ENCODE assay signal across 16 mouse cellular contexts in the genomic region with DNA sequence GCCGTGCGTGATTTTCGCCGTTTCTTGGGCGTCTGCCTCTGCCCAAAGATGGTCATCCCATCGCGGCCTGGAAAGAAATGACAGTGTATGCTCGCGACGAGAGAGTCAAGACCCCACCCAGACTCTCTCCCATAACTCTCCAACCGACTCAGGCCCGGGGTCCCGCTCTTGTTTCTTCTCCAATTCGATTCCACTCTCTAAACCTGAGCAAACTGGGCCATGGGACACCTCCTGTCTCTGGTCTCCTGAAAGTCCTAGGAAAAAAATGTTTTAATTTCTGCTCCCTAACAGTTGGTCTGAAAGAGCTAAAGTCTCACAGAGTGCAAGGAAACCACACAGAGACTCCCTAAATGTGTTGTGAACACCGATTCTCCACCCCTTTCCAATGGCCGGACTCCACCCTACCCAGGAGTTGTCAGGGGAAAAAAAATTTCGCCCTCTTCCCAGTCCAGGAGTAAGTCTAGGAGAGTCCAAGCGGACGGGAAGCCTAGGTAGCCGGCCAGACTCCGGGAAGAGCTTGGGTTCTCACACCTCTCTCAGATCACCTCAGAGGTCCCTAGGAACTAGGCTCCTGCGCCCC. TPM values are rescaled to one million over a fixed set of nuclear protein-coding genes. Genes with fewer than 3 reads are reported as not detected.
A peak's percentile ranks its signal among the peaks of the same experiment; 100 is the strongest.
DNase-seq lines count a peak whose midpoint lies in the region; ATAC-seq lines count a peak whose summit lies in the region.
"Had no signal": no experiment of that assay in that cellular context is flagged by ENCODE, and none has a peak within 500 bp of the region (broad histone marks: within the 10 kb centered on the region; RNA-seq: fewer than 3 reads in every experiment).

No protein-coding gene starts in this region.

- no peak for ATAC-seq in intestine, embryonic 14.5 days (replicated peaks; ENCODE audit: low FRiP score, low TSS enrichment, low read depth)
- no peak for ATAC-seq in intestine, embryonic 15.5 days

- H3K36me3 ChIP-seq in intestine, embryonic 14.5 days (ENCODE audit: control insufficient read depth, insufficient read depth, low read length) = no peaks in the 10 kb centered on the region
- H3K36me3 ChIP-seq in intestine, embryonic 15.5 days = no peaks in the 10 kb centered on the region
- H3K36me3 ChIP-seq in embryonic facial prominence, embryonic 10.5 days (replicated peaks) = no peaks in the 10 kb centered on the region
- H3K36me3 ChIP-seq in limb, embryonic 10.5 days = no peaks in the 10 kb centered on the region
- H3K36me3 ChIP-seq: midbrain, embryonic 12.5 days had no signal

- under 1% methylated on average over 22 of the region's 22 CpGs for WGBS in intestine, embryonic 14.5 days
- 2% methylated on average over 22 of the region's 22 CpGs for WGBS in intestine, embryonic 15.5 days
- WGBS in embryonic facial prominence, embryonic 10.5 days = under 1% methylated on average over 22 of the region's 22 CpGs
- whole genome bisulfite sequencing in limb, embryonic 10.5 days = 2% methylated on average over 22 of the region's 22 CpGs

- H3K4me2 ChIP-seq in intestine, embryonic 14.5 days (ENCODE audit: low read length) = no peak overlapping the region
- H3K4me2 ChIP-seq in intestine, embryonic 15.5 days (replicated peaks) = no peak overlapping the region

- H3K9ac ChIP-seq in intestine, embryonic 14.5 days (ENCODE audit: low read length) = no peak overlapping the region
- H3K9ac ChIP-seq in intestine, embryonic 15.5 days = no peak overlapping the region
- H3K9ac ChIP-seq: midbrain, embryonic 12.5 days had no signal

- DNase-seq in intestine, embryonic 14.5 days (ENCODE audit: low spot score) = peak; percentile 76
- DNase-seq in ES-CJ7 (ENCODE audit: low read depth, low spot score) = peak; percentile 63
- DNase-seq in embryonic facial prominence, embryonic 10.5 days (ENCODE audit: low spot score) = no peak
- DNase-seq in limb, embryonic 10.5 days (ENCODE audit: low spot score) = no peak
- no peak for DNase-seq in B cell, adult 2 months
- no peak for DNase-seq in layer of hippocampus, adult 8-10 months (ENCODE audit: low spot score in 2 of 2)
- no peak for DNase-seq in cerebellum, adult 11 months
- DNase-seq: adrenal gland, adult 8-10 months; cerebellum, adult 11-12 months; layer of hippocampus, adult 9-11 months; lung, adult 18-20 months had no signal

- H3K9me3 ChIP-seq in intestine, embryonic 14.5 days (ENCODE audit: control insufficient read depth, low read length) = no peaks in the 10 kb centered on the region
- no peaks in the 10 kb centered on the region for H3K9me3 ChIP-seq in intestine, embryonic 15.5 days
- H3K9me3 ChIP-seq in embryonic facial prominence, embryonic 10.5 days = no peaks in the 10 kb centered on the region
- no peaks in the 10 kb centered on the region for H3K9me3 ChIP-seq in limb, embryonic 10.5 days (replicated peaks)
- H3K9me3 ChIP-seq: midbrain, embryonic 12.5 days had no signal

- H3K27me3 ChIP-seq in intestine, embryonic 14.5 days (replicated peaks; ENCODE audit: control insufficient read depth, insufficient read depth, low read length) = peaks cover 99% of the 10 kb centered on the region
- peaks cover 97% of the 10 kb centered on the region for H3K27me3 ChIP-seq in intestine, embryonic 15.5 days (replicated peaks)
- H3K27me3 ChIP-seq in embryonic facial prominence, embryonic 10.5 days (replicated peaks; ENCODE audit: low read depth, poor library complexity, severe bottlenecking) = peaks cover 100% of the 10 kb centered on the region
- H3K27me3 ChIP-seq in limb, embryonic 10.5 days (ENCODE audit: low read depth, poor library complexity, severe bottlenecking) = peaks cover 100% of the 10 kb centered on the region

- H3K4me1 ChIP-seq in intestine, embryonic 14.5 days (replicated peaks; ENCODE audit: control insufficient read depth, insufficient read depth, low read length) = peaks cover 14% of the 10 kb centered on the region
- H3K4me1 ChIP-seq in intestine, embryonic 15.5 days (replicated peaks) = peaks cover 34% of the 10 kb centered on the region
- H3K4me1 ChIP-seq in embryonic facial prominence, embryonic 10.5 days = peaks cover 50% of the 10 kb centered on the region
- H3K4me1 ChIP-seq in limb, embryonic 10.5 days = peaks cover 60% of the 10 kb centered on the region

- H3K4me3 ChIP-seq in intestine, embryonic 14.5 days (ENCODE audit: low read depth, low read length) = no peak overlapping the region
- no peak overlapping the region for H3K4me3 ChIP-seq in intestine, embryonic 15.5 days (replicated peaks)
- peak overlapping the region; percentile 48 for H3K4me3 ChIP-seq in embryonic facial prominence, embryonic 10.5 days
- H3K4me3 ChIP-seq in limb, embryonic 10.5 days = peak overlapping the region; percentile 49

- no peak overlapping the region for H3K27ac ChIP-seq in intestine, embryonic 14.5 days (ENCODE audit: low read depth)
- H3K27ac ChIP-seq in intestine, embryonic 15.5 days = no peak overlapping the region
- no peak overlapping the region for H3K27ac ChIP-seq in embryonic facial prominence, embryonic 10.5 days (replicated peaks)
- peak overlapping the region; percentile 82 for H3K27ac ChIP-seq in limb, embryonic 10.5 days
- H3K27ac ChIP-seq: midbrain, embryonic 12.5 days had no signal

RNA-seq across cellular contexts. Expression of gene Lbx1, which starts 1.3 kb away (rescaled TPM):
- polyA plus RNA-seq in intestine, embryonic 14.5 days (2014; fragmentation: Nextera tagmentation; extraction: Ambion mirVana) = not detected in 2 replicates
- polyA plus RNA-seq in intestine, embryonic 15.5 days (2015; fragmentation: Nextera tagmentation; extraction: Ambion mirVana) = 0.08 TPM in 1 of 2 replicates, not detected in the other
- 0.22 and 0.40 TPM in 2 replicates for polyA plus RNA-seq in embryonic facial prominence, embryonic 10.5 days (2016; fragmentation: Nextera tagmentation; extraction: Ambion mirVana)
- 3.9 and 6.3 TPM in 2 replicates for polyA plus RNA-seq in limb, embryonic 10.5 days (2016; fragmentation: Nextera tagmentation; extraction: Ambion mirVana)
- total RNA-seq in layer of hippocampus, adult 8-10 months (2022) = not detected
- total RNA-seq: adrenal gland, adult 8-10 months; granulocyte monocyte progenitor cell, adult 5-6 weeks; MEL had no signal
- polyA plus RNA-seq: stomach, embryonic 14.5 days had no signal

Comparison
In these comparisons a context has a peak if more than half of its experiments do, and no peak if none do; other contexts are left out.
1. DNase-seq: peak in intestine, embryonic 14.5 days (single experiment) and ES-CJ7 (single experiment); none in embryonic facial prominence, embryonic 10.5 days (single experiment), limb, embryonic 10.5 days (single experiment), B cell, adult 2 months (0 of 2), layer of hippocampus, adult 8-10 months (0 of 2) and cerebellum, adult 11 months (single experiment).
2. H3K4me3 ChIP-seq: peak in embryonic facial prominence, embryonic 10.5 days (single experiment) and limb, embryonic 10.5 days (single experiment); none in intestine, embryonic 14.5 days (single experiment) and intestine, embryonic 15.5 days (single experiment).